Mouse (Mus musculus): ENCODE results near the gene Apba2.

Apba2 gene

GRCm38 (mm10) chr7:64531297-64531696 lies 29.8 kb downstream of the Apba2 start:
- DNase-seq (ENCODE audit: low read depth, low spot score), result no peak

- no peak for DNase-seq (ENCODE audit: low read depth, low spot score)
Observed at GRCm38 (mm10) chr7:64533374-64533773, 31.9 kb downstream of the Apba2 start.

- DNase-seq (ENCODE audit: low read depth, low spot score), result no peak
Observed at GRCm38 (mm10) chr7:64535269-64535668, 33.8 kb downstream of the Apba2 start.

GRCm38 (mm10) chr7:64539450-64540148 lies 38.1 kb downstream of the Apba2 start:
- no peak for DNase-seq (ENCODE audit: low read depth, low spot score)

- no peak for DNase-seq (ENCODE audit: low read depth, low spot score)
Observed at GRCm38 (mm10) chr7:64546801-64547200, 45.3 kb downstream of the Apba2 start.

- DNase-seq (ENCODE audit: low read depth, low spot score), result no peak
Observed at GRCm38 (mm10) chr7:64550856-64551255, 49.4 kb downstream of the Apba2 start.

GRCm38 (mm10) chr7:64552523-64553190 lies 51.2 kb downstream of the Apba2 start:
- DNase-seq (ENCODE audit: low read depth, low spot score), result no peak

DNA sequence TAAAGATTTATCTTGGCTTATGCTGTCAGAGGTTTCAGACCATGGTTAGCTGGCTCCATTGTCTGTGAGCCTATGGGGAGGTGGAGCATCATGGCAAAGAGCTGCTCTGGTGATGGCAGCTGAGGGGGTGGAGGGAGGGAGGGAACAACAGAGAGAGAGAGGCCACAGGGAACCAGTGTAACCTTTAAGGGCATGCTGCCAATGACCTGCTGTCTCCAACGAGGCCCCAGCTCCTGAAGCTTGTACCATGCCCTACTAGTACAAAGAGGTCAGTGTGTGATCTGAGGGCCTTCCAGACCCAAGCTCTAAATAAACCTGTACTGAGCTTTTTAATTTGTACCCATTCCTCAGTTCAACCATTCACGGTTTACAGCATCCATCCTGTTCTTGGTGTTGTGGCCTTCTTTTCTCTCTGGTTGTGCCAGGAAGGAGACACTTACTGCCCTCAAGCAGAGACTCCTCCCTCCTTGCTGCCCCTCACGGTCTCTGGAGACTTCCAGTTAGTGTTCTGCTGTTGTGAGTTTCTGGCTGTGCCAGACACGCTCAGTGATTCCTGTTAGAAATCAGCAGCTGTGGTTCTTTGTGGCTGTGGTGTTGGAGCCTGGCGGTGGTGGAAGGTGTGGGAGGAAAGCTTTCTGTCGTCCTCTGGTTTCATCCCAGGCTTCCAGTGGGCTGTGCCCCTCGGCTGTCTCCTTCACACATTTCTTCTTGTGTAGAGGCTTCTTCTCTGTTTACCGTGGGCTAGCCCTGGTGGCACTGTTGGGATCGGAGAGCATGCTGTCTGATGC lies 60.4 kb downstream of the Apba2 start:
- DNase-seq (ENCODE audit: low read depth, low spot score), result no peak

GRCm38 (mm10) chr7:64564891-64565571 lies 63.5 kb downstream of the Apba2 start:
- no peak for DNase-seq (ENCODE audit: low read depth, low spot score)

GRCm38 (mm10) chr7:64566371-64567243 lies 65.1 kb downstream of the Apba2 start:
- no peak for DNase-seq (ENCODE audit: low read depth, low spot score)

- DNase-seq (ENCODE audit: low read depth, low spot score), result no peak
Observed at GRCm38 (mm10) chr7:64568722-64569121, 67.2 kb downstream of the Apba2 start.

DNA sequence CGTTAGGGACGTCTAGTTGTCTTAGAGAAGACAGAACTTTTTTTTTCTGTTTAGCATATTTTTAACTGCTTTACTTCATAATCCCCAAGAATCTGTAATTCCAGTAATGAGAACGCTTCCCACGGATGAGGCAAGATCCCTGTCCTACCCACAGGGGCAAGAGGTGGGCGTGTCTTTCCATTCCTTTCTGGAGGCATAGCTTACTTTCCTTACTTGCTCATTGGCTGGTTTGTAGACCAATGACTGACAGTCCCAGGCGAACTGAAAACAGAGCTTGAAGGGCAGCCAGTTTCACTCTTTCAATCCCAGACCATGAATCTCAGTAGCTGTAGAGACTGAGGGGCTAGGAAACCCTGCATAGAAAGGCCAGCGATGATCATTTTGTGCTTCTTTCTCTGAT lies 68.2 kb downstream of the Apba2 start:
- no peak for DNase-seq (ENCODE audit: low read depth, low spot score)

GRCm38 (mm10) chr7:64570914-64571313 lies 69.4 kb downstream of the Apba2 start:
- no peak for DNase-seq (ENCODE audit: low read depth, low spot score)

GRCm38 (mm10) chr7:64574144-64574543 lies 72.6 kb downstream of the Apba2 start:
- DNase-seq (ENCODE audit: low read depth, low spot score), result no peak

GRCm38 (mm10) chr7:64576519-64576951 lies 75.0 kb downstream of the Apba2 start:
- DNase-seq (ENCODE audit: low read depth, low spot score), result no peak

GRCm38 (mm10) chr7:64578176-64578575 lies 76.7 kb downstream of the Apba2 start:
- no peak for DNase-seq (ENCODE audit: low read depth, low spot score)

- DNase-seq (ENCODE audit: low read depth, low spot score), result no peak
Observed at GRCm38 (mm10) chr7:64579887-64580286, 78.4 kb downstream of the Apba2 start.

GRCm38 (mm10) chr7:64580293-64580692 lies 78.8 kb downstream of the Apba2 start:
- DNase-seq (ENCODE audit: low read depth, low spot score), result no peak

DNA sequence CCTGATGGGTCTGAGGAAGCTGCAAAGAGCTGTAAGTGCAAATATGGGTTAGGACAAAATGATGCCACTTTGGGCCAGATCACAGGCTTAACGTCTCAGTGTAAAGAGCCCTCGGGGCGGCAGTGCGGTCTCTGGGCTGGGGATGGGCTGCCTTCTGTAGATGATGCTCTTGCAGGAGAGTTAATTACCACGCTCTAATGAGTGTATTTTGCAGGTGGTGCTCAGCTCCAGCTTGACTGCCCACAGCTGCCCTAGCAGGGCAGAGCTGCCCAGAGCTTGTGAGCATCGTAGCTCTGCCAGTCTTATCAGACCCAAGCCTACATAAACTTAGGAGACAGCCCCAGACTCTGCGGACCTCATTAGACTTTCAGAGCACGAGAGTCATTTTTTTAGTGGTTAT lies 80.9 kb downstream of the Apba2 start:
- DNase-seq (ENCODE audit: low read depth, low spot score), result no peak

- DNase-seq (ENCODE audit: low read depth, low spot score), result no peak
Observed at GRCm38 (mm10) chr7:64583670-64584121, 82.2 kb downstream of the Apba2 start.

DNA sequence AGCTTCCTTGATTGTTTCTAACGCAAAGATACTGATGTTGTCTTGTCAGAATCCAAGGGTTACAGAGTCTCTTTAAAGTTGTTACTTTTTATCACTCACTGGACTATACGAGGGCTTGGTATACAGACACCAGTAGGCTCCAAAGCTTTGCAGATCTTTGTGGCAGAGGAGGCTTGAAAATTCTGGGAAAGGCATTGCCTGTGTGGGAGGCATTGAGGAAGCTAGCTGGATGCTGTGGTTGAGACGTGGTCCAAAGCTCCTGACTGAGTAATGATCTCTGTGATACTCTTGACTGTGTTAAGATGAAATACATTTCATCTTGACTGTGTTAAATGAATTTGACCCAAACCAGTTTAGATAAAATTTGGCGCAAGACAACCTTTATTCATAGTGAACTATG lies 84.6 kb downstream of the Apba2 start:
- no peak for DNase-seq (ENCODE audit: low read depth, low spot score)

All from WW6 (cell line).